Mouse (Mus musculus): ENCODE results near the gene Ythdf2.

DNA sequence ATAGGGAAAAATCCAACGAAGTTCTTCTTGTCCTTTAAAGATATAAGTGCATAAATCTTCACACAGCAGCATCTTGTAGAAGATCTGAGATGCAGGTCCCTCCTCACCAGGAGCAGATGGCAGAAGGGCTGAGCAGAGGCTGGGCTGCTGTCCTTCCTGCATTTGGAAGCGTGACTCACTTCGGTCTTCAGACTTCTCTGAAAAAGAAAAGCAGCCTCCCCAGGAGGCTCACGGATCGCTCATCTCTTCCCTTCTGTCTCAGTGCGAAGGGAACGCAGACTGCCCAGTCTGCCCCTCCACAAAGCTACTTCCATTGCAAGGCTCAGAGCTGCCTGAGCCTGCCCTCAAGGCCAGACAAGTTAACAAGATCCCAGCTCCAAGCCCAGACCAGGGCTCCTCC lies 41.2 kb downstream of the Ythdf2 start:
- TF ChIP-seq CTCF (IDR thresholded peaks at IDR 0.05 in 2 of 3, conservative IDR thresholded peaks at IDR 0.05 in 1 of 3; ENCODE audit: control insufficient read depth in 1 of 3, insufficient read depth in 1 of 3, low read depth in 2 of 3, low read length in 3 of 3, poor library complexity in 1 of 3, severe bottlenecking in 1 of 3) (no peak), JUND (IDR thresholded peaks at IDR 0.05; ENCODE audit: low read depth, low read length) (no peak), KAT2A (conservative IDR thresholded peaks at IDR 0.05; ENCODE audit: low read depth, low read length) (no peak), MEF2A (IDR thresholded peaks at IDR 0.05; ENCODE audit: extremely low read depth, insufficient replicate concordance, low read depth, low read length, poor library complexity, severe bottlenecking) (no peak), ZNF384 (IDR thresholded peaks at IDR 0.05; ENCODE audit: low read depth, low read length) (no peak), ETS1 (IDR thresholded peaks at IDR 0.05; ENCODE audit: low read depth, low read length) (no peak)

Measured in MEL (cell line).